Mouse (Mus musculus): ENCODE results near the gene Pphln1. TPM values are rescaled to one million over a fixed set of nuclear protein-coding genes. Genes with fewer than 3 reads are reported as not detected.

Pphln1 gene
- polyA plus RNA-seq, 1 experiment from 2014 or later: 34.3 TPM

DNA sequence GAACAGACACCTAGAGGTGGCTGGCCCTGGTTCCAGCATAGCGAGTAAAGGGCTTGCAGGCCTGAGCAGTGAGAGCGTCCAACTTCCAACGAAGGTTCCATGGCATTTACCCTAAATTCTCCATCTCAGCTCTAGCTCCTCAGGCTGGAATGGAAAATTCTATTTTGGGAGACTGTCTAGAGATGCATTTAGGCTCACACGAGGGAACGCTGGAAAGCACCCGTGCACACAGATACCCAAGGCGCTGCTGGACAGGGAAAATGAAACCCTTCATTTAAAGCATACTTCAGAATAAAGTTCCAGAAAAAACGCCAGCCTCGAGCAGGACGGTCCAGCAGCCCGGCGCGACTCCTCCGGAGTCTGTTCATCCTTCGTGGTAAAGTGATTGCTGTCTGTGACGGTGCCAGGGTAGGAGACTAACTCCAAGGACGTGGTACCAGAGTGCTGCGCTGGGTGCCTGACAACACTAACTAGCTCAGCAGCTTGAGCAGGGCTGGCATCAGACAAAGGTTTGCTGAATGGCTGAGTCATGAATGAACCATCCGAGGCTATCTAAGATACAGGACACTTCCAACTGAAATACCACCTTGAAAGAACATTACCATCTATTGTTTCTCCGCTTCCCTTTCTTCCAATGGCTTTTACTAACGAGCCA is 140.5 kb downstream of the Pphln1 start:
- Histone ChIP-seq H3K4me3 (replicated peaks; ENCODE audit: low read length) (no peak overlapping the region), H3K27ac (ENCODE audit: low read length) (no peak overlapping the region), H3K27me3 (ENCODE audit: control insufficient read depth, insufficient read depth, low read length) (no peaks in the 10 kb centered on the region), H3K4me2 (ENCODE audit: low read depth, low read length) (no peak overlapping the region), H3K9me3 (replicated peaks; ENCODE audit: control insufficient read depth, low read length) (no peaks in the 10 kb centered on the region), H3K4me1 (ENCODE audit: control insufficient read depth, insufficient read depth, low read length) (no peaks in the 10 kb centered on the region), H3K36me3 (ENCODE audit: control insufficient read depth, insufficient read depth, low read length) (no peaks in the 10 kb centered on the region), H3K9ac (ENCODE audit: low read length) (no peak overlapping the region)
- ATAC-seq (ENCODE audit: insufficient read depth, low FRiP score): no peak
- 87% methylated on average over 21 of the region's 21 CpGs for WGBS

DNA sequence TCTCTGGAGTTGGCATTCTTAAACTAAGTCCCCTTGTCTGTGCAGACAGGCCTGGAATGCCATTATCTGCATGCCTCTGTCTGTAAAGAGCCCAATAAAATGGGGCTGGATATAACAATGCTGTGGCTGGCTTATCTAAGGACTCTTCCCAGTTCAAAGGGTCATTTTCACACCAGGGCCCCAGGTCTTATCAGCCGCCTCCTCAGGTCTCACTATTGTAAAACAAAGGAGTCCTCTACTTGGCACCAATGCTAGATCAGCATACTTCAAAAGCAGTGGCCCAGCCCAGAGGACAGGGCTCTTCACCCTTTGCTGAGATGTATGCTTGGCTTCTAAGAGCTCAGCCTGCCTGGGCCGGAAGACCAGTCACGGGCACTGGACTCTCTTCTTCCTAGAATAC is 141.3 kb downstream of the Pphln1 start:
- no peaks in the 10 kb centered on the region for H3K27me3 ChIP-seq (ENCODE audit: control insufficient read depth, insufficient read depth, low read length)
- H3K4me1 ChIP-seq (ENCODE audit: control insufficient read depth, insufficient read depth, low read length): no peaks in the 10 kb centered on the region
- H3K4me3 ChIP-seq (replicated peaks; ENCODE audit: low read length): no peak overlapping the region
- ATAC-seq (ENCODE audit: insufficient read depth, low FRiP score): no peak
- no peaks in the 10 kb centered on the region for H3K36me3 ChIP-seq (ENCODE audit: control insufficient read depth, insufficient read depth, low read length)
- WGBS: 69% methylated on average over 3 of the region's 3 CpGs
- no peak overlapping the region for H3K4me2 ChIP-seq (ENCODE audit: low read depth, low read length)
- H3K9ac ChIP-seq (ENCODE audit: low read length): no peak overlapping the region
- H3K9me3 ChIP-seq (replicated peaks; ENCODE audit: control insufficient read depth, low read length): no peaks in the 10 kb centered on the region
- H3K27ac ChIP-seq (ENCODE audit: low read length): no peak overlapping the region

Other genes starting within 250 kb of the Pphln1 start
- gene Gxylt1, start 123.2 kb upstream of the Pphln1 start, polyA plus RNA-seq (2015; fragmentation: Nextera tagmentation; extraction: Ambion mirVana): 10.3 and 11.5 TPM in 2 replicates
- gene Yaf2, start 61.4 kb upstream of the Pphln1 start, polyA plus RNA-seq (2015; fragmentation: Nextera tagmentation; extraction: Ambion mirVana): 36.2 and 38.9 TPM in 2 replicates
- 110 and 118 TPM in 2 replicates for gene Zcrb1, start within 50 bp of the Pphln1 start, polyA plus RNA-seq (2015; fragmentation: Nextera tagmentation; extraction: Ambion mirVana)
- gene Prickle1, start 197.5 kb downstream of the Pphln1 start, polyA plus RNA-seq (2015; fragmentation: Nextera tagmentation; extraction: Ambion mirVana): 20.2 and 21.7 TPM in 2 replicates

Measured in stomach, embryonic 16.5 days (tissue).